Comparison of ENCODE assay signal across 9 mouse cellular contexts in genomic region chr2:164793236-164793635, GRCm38 (mm10). TPM values are rescaled to one million over a fixed set of nuclear protein-coding genes. Genes with fewer than 3 reads are reported as not detected.
A peak's percentile ranks its signal among the peaks of the same experiment; 100 is the strongest.
DNase-seq lines count a peak whose midpoint lies in the region; ATAC-seq and TF ChIP-seq lines count a peak whose summit lies in the region.
"Had no signal": no experiment of that assay in that cellular context is flagged by ENCODE, and none has a peak within 500 bp of the region (broad histone marks: within the 10 kb centered on the region; RNA-seq: fewer than 3 reads in every experiment).

No protein-coding gene starts in this region.

- WGBS in heart, postnatal 0 days = 34% methylated on average over 3 of the region's 3 CpGs
- WGBS in liver, embryonic 12.5 days (ENCODE audit: insufficient replicate concordance) = 89% methylated on average over 3 of the region's 3 CpGs

- intact Hi-C loops in left cerebral cortex, adult 2 months (cut with DNase I) = no loop called here

- DNase-seq in left cerebral cortex, adult 2 months (ENCODE audit: extremely low spot score in 1 of 2, low spot score in 2 of 2) = peak in 1 of 2 experiments; percentile 62
- DNase-seq in left cerebral cortex, adult 11 months (ENCODE audit: low spot score) = no peak
- peak; percentile 89 for DNase-seq in R1 (ENCODE audit: low read depth, low spot score)
- DNase-seq in cerebellum, postnatal 25 days = peak; percentile 78 to 85
- DNase-seq in heart, postnatal 0 days (ENCODE audit: low spot score) = peak; percentile 46
- DNase-seq in ovary, postnatal 36 days (ENCODE audit: low spot score) = peak; percentile 50
- no peak for DNase-seq in yolk sac, embryonic 10.5 days (ENCODE audit: low spot score)

- no peaks in the 10 kb centered on the region for H3K27me3 ChIP-seq in heart, postnatal 0 days (ENCODE audit: control insufficient read depth, insufficient read depth, low read length)
- no peaks in the 10 kb centered on the region for H3K27me3 ChIP-seq in liver, embryonic 12.5 days (replicated peaks)
- H3K27me3 ChIP-seq: neural tube, embryonic 13.5 days had no signal

- no peak overlapping the region for H3K4me3 ChIP-seq in left cerebral cortex, adult 2 months
- H3K4me3 ChIP-seq in heart, postnatal 0 days (ENCODE audit: low read depth, low read length) = no peak overlapping the region
- no peak overlapping the region for H3K4me3 ChIP-seq in liver, embryonic 12.5 days
- H3K4me3 ChIP-seq: neural tube, embryonic 13.5 days had no signal

- H3K9ac ChIP-seq in heart, postnatal 0 days (replicated peaks; ENCODE audit: low read depth, low read length) = no peak overlapping the region
- H3K9ac ChIP-seq in liver, embryonic 12.5 days = no peak overlapping the region
- H3K9ac ChIP-seq: neural tube, embryonic 13.5 days had no signal

- peaks cover 6% of the 10 kb centered on the region; the same call in 1 of the 2 replicates for H3K4me1 ChIP-seq in heart, postnatal 0 days (ENCODE audit: control insufficient read depth, insufficient read depth)
- H3K4me1 ChIP-seq in liver, embryonic 12.5 days = peaks cover 26% of the 10 kb centered on the region
- H3K4me1 ChIP-seq: neural tube, embryonic 13.5 days had no signal

- H3K27ac ChIP-seq in left cerebral cortex, adult 2 months = no peak overlapping the region
- peak overlapping the region; percentile 81 for H3K27ac ChIP-seq in heart, postnatal 0 days (ENCODE audit: low read depth)
- 0 out of 2 replicates have a peak overlapping the region, but pooled peaks have one; percentile 4 for H3K27ac ChIP-seq in liver, embryonic 12.5 days
- H3K27ac ChIP-seq: neural tube, embryonic 13.5 days had no signal

- no peak overlapping the region for H3K4me2 ChIP-seq in heart, postnatal 0 days (ENCODE audit: low read depth, low read length)
- no peak overlapping the region for H3K4me2 ChIP-seq in liver, embryonic 12.5 days
- H3K4me2 ChIP-seq: neural tube, embryonic 13.5 days had no signal

- no peak for TF ChIP-seq EP300 in heart, postnatal 0 days (IDR thresholded peaks at IDR 0.05; ENCODE audit: low read depth)

- peak; percentile 54; the same call in 1 of the 2 replicates for ATAC-seq in heart, postnatal 0 days (ENCODE audit: insufficient read depth, low read depth)
- peak; percentile 24; the same call in 1 of the 2 replicates for ATAC-seq in liver, embryonic 12.5 days

- TF ChIP-seq CTCF in left cerebral cortex, adult 2 months (IDR thresholded peaks at IDR 0.05) = peak; percentile 78
- peak; percentile 73 for TF ChIP-seq CTCF in heart, postnatal 0 days (IDR thresholded peaks at IDR 0.05; ENCODE audit: low read depth)

- no peaks in the 10 kb centered on the region for H3K9me3 ChIP-seq in heart, postnatal 0 days (replicated peaks; ENCODE audit: control insufficient read depth, low read length)
- no peaks in the 10 kb centered on the region for H3K9me3 ChIP-seq in liver, embryonic 12.5 days (replicated peaks)
- H3K9me3 ChIP-seq: neural tube, embryonic 13.5 days had no signal

- H3K36me3 ChIP-seq in heart, postnatal 0 days (replicated peaks; ENCODE audit: control insufficient read depth, insufficient read depth, low read length) = peaks cover 67% of the 10 kb centered on the region
- peaks cover 90% of the 10 kb centered on the region for H3K36me3 ChIP-seq in liver, embryonic 12.5 days

RNA-seq across cellular contexts. Expression of gene Snx21, which starts 7.6 kb away (rescaled TPM):
- 10 to 100 TPM; 54.4 to 57.2 TPM for total RNA-seq in left cerebral cortex, adult 2 months (2021)
- 46.4 and 98.1 TPM in 2 replicates for total RNA-seq in heart, postnatal 0 days (2014; rRNA removed; ENCODE audit: low replicate concordance)
- polyA plus RNA-seq in heart, postnatal 0 days (2015; fragmentation: Nextera tagmentation; extraction: Ambion mirVana) = 29.8 and 30.8 TPM in 2 replicates
- polyA plus RNA-seq in liver, embryonic 12.5 days (2016; fragmentation: Nextera tagmentation; extraction: Ambion mirVana) = 5.5 TPM in 2 replicates

RNA-seq across cellular contexts. Expression of gene Acot8, which starts 11.4 kb away (rescaled TPM):
- 10 to 100 TPM; 26.6 to 28.3 TPM for total RNA-seq in left cerebral cortex, adult 2 months (2021)
- total RNA-seq in heart, postnatal 0 days (2014; rRNA removed; ENCODE audit: low replicate concordance) = 10.6 and 28.9 TPM in 2 replicates
- 11.4 and 14.1 TPM in 2 replicates for polyA plus RNA-seq in heart, postnatal 0 days (2015; fragmentation: Nextera tagmentation; extraction: Ambion mirVana)
- 20.3 and 21.5 TPM in 2 replicates for polyA plus RNA-seq in liver, embryonic 12.5 days (2016; fragmentation: Nextera tagmentation; extraction: Ambion mirVana)

RNA-seq across cellular contexts. Expression of gene Zswim3, which starts 11.7 kb away (rescaled TPM):
- total RNA-seq in left cerebral cortex, adult 2 months (2021) = 1 to 10 TPM; 8.6 to 9.0 TPM
- total RNA-seq in heart, postnatal 0 days (2014; rRNA removed; ENCODE audit: low replicate concordance) = 0.93 and 2.8 TPM in 2 replicates
- polyA plus RNA-seq in heart, postnatal 0 days (2015; fragmentation: Nextera tagmentation; extraction: Ambion mirVana) = 3.3 and 3.4 TPM in 2 replicates
- 4.8 and 5.9 TPM in 2 replicates for polyA plus RNA-seq in liver, embryonic 12.5 days (2016; fragmentation: Nextera tagmentation; extraction: Ambion mirVana)

RNA-seq across cellular contexts. Expression of gene Tnnc2, which starts 13.5 kb away (rescaled TPM):
- 1 to 10 TPM in 1 of 2 experiments, not detected in 1; 1.1 TPM for total RNA-seq in left cerebral cortex, adult 2 months (2021)
- 4.9 and 5.0 TPM in 2 replicates for total RNA-seq in heart, postnatal 0 days (2014; rRNA removed; ENCODE audit: low replicate concordance)
- 0.18 and 0.25 TPM in 2 replicates for polyA plus RNA-seq in heart, postnatal 0 days (2015; fragmentation: Nextera tagmentation; extraction: Ambion mirVana)
- 0.66 and 1.8 TPM in 2 replicates for polyA plus RNA-seq in liver, embryonic 12.5 days (2016; fragmentation: Nextera tagmentation; extraction: Ambion mirVana)

RNA-seq across cellular contexts. Expression of gene Ube2c, which starts 23.5 kb away (rescaled TPM):
- total RNA-seq in left cerebral cortex, adult 2 months (2021) = under 1 TPM in 1 of 2 experiments, not detected in 1; 0.36 TPM
- 175 and 320 TPM in 2 replicates for total RNA-seq in heart, postnatal 0 days (2014; rRNA removed; ENCODE audit: low replicate concordance)
- polyA plus RNA-seq in heart, postnatal 0 days (2015; fragmentation: Nextera tagmentation; extraction: Ambion mirVana) = 116 and 117 TPM in 2 replicates
- 669 and 687 TPM in 2 replicates for polyA plus RNA-seq in liver, embryonic 12.5 days (2016; fragmentation: Nextera tagmentation; extraction: Ambion mirVana)

Comparison
In these comparisons a context has a peak if more than half of its experiments do, and no peak if none do; other contexts are left out.
1. DNase-seq: peak in R1 (single experiment), cerebellum, postnatal 25 days (2 of 2), heart, postnatal 0 days (single experiment) and ovary, postnatal 36 days (single experiment); none in left cerebral cortex, adult 11 months (single experiment) and yolk sac, embryonic 10.5 days (single experiment).